Mouse (Mus musculus) Muller cell, postnatal 12 days (primary cell): ENCODE measurements at regions not wholly inside any gene's neighbourhood (a gene's known extent, or its start where the extent isn't known, plus 50 kb on each side); places are given as distances from the start of the nearest gene placed in this dataset.

Experiments used
- DNase-seq: peaks from one replicate; pipeline ENCODE4 v3.0.0-alpha.2; 2015; ENCODE audit errors: inconsistent ontology term

GRCm38 (mm10) chr9:81567106-81567505 lies 66.5 kb downstream of the Htr1b start:
- DNase-seq, result no peak

GRCm38 (mm10) chr9:81538354-81538753 lies 95.3 kb downstream of the Htr1b start:
- DNase-seq, result peak; percentile 21
